Mouse (Mus musculus): Measurements from ENCODE around the gene Dnajc11.
A peak's percentile ranks its signal among the peaks of the same experiment; 100 is the strongest.

Gene Dnajc11

GRCm38 (mm10) chr4:152009076-152010051, 75.9 kb downstream of the Dnajc11 start:
- DNase-seq (ENCODE audit: low spot score), result peak; percentile 39

DNA sequence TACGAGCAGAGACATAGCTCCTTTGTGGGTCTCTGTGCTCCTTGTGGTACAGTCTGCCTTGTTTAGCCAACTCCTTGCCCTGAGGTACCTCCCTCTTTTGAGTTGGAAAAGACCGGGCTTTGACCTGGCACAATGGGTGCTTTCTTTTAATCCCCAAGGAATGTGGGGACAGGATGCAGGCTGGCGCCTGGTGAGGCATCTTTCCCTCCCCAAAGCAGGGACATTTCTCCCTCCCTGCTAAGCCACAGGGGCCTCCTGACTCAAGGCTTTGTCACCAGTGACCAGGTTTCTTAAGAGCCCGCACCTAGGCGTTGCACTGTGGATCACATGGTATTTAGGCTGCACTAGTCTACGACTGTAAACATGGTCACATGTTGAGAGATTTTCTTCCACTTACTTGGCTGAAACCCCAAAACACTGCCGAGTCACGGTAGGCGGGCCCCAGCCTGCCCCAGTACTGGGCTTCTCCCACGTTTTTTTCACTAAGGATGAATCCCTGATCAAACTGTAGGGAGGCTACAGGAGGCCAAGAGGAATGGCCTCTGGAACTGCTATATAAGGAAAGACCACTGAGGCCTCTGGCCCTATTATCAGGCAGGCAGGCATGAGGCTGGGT, 76.7 kb downstream of the Dnajc11 start:
- DNase-seq (ENCODE audit: low spot score), result no peak

- no peak for DNase-seq (ENCODE audit: low spot score)
Measured at GRCm38 (mm10) chr4:152010707-152011134, 77.2 kb downstream of the Dnajc11 start.

DNA sequence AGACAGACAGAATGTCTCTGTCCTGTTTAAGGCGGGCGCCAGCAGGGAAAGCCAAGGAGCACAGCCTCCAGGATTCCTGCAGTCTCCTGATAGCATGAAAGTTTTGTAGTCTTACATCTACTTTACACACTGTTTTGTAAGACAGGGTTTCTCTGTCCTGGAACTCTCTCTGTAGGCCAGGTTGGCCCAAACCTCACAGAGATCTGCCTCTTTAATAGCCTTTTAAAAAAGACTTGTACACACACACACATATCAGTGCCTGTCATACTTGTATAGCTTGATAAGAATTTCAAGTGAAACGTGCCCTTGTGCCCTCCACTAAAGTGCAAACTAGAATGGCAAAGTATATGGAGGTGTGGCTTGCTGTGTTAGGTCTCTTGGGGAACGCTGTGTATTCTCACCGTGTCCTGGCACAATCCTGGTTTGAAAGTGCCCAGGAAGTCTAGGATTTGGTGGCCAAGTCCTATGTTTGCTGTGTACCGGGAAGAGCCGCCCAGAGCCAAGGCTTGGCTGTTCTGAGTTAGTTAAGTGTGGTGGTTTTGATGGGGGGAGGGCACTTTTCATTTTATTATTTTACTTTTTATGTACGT, 77.8 kb downstream of the Dnajc11 start:
- no peak for DNase-seq (ENCODE audit: low spot score)

GRCm38 (mm10) chr4:152012109-152012508, 78.6 kb downstream of the Dnajc11 start:
- no peak for DNase-seq (ENCODE audit: low spot score)

GRCm38 (mm10) chr4:152013036-152013813, 79.7 kb downstream of the Dnajc11 start:
- DNase-seq (ENCODE audit: low spot score), result no peak

DNA sequence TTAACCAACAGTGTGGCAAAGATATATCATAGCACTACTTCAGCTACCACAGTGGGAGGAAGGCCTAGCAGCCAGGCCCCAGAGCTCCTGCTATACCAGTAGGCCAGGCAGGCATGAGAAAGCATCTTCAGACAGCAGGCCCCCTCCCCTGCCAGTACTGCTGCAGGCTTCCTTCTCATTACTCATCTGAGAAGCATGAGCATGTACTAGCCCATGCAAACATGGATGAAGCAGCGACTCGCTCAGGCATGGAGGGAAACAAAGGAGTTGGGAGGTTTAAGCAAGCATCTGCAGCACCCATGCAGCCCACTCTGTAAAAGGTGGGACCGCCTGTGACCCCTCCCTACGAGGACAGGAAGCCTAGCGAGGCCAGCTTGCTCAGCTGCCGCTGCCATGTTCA, 85.6 kb downstream of the Dnajc11 start:
- DNase-seq (ENCODE audit: low spot score), result no peak

- no peak for DNase-seq (ENCODE audit: low spot score)
Measured at GRCm38 (mm10) chr4:152020024-152020423, 86.5 kb downstream of the Dnajc11 start.

- no peak for DNase-seq (ENCODE audit: low spot score)
Measured at GRCm38 (mm10) chr4:152021568-152022097, 88.1 kb downstream of the Dnajc11 start.

- DNase-seq (ENCODE audit: low spot score), result no peak
Measured at GRCm38 (mm10) chr4:152022506-152022905, 89.0 kb downstream of the Dnajc11 start.

DNA sequence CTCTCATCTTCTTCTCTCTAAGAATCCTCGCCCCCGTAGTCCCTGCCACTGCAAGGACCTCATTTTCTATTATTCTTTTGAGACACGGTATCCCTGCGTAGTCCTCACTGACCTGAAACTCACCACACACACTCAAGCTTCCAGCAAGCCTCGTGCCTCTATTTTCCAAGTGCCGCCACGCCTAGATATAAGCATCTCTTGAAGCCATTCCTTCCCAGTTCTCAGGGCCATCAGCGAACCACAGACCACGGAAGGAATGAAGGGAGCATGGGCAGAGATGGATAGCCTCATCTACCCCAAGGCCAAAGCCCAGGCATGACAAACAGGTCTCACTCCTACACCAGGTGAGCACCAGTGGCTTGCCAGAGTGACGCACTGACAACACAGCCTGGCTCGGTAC, 91.0 kb downstream of the Dnajc11 start:
- no peak for DNase-seq (ENCODE audit: low spot score)

GRCm38 (mm10) chr4:152026751-152027508, 93.4 kb downstream of the Dnajc11 start:
- no peak for DNase-seq (ENCODE audit: low spot score)

DNA sequence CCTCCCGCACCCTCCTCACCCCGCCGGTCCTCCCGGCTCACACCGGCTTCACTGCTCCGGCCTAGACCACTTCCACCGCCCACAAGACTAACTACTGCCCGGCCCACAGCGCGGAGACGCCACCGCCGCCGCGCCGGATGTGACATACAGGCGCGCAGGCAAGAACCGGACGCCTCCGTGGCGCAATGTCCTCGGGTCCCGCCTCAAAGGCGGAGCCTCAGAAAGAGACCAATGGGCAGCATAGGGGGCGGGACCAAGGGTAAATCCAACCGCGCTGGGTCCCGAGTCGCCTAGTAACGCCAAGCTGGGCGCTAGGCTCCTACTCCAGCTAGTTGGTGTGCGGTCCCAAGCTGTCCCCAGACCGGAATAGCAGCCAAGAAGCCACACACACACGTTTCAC, 94.0 kb downstream of the Dnajc11 start, which contains the start of gene Zbtb48:
Zbtb48 (minus strand) TSS at position 148 of the 400 bp plus-strand sequence.
- peak; percentile 80 for DNase-seq (ENCODE audit: low spot score)

GRCm38 (mm10) chr4:152028456-152028855, 95.0 kb downstream of the Dnajc11 start:
- DNase-seq (ENCODE audit: low spot score), result no peak

DNA sequence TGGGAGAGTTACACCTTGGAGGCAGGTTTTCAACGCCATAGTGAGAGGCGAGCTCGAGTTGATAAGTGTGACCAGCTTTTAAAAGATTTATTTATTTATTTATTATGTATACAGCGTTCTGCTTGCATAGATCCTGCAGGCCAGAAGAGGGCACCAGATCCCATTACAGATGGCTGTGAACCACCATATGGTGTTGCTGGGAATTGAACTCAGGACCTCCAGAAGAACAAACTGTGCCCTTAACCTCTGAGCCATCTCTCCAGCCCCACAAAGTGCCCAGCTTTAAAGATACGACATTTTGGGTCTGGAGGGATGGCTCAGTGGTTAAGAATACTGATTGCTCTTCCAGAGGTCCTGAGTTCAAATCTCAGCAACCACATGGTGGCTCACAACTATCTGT, 95.6 kb downstream of the Dnajc11 start:
- DNase-seq (ENCODE audit: low spot score), result no peak

DNA sequence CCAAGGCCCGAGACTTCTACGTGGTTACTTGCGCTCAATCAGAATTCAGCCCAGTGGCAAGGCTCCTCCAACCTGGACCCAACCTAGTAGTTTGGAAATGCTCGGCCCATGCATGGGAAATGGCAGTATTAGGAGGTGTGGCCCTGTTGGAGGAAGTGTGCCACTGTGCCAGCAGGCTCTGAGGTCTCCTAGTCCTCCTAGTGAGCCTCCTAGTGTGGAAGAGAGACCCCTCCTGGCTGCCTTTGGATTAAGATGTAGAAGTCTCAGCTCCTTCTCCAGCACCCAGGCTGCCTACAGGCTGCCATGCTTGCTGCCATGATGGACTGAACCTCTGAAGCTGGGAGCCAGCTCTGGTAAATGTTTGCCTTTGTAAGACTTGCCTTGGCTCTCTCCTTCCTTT, 96.5 kb downstream of the Dnajc11 start:
- no peak for DNase-seq (ENCODE audit: low spot score)
